Mouse (Mus musculus): ENCODE data around the gene Cyp2w1. TPM values are rescaled to one million over a fixed set of nuclear protein-coding genes. Genes with fewer than 3 reads are reported as not detected.

The Cyp2w1 gene
- total and polyA plus RNA-seq, 3 experiments = not detected

- no peaks in the 10 kb centered on the region for H3K4me1 ChIP-seq (ENCODE audit: control insufficient read depth in 1 of 2, insufficient read depth in 2 of 2, low read length in 2 of 2)
- H3K79me2 ChIP-seq (ENCODE audit: control insufficient read depth, insufficient read depth, low read length, poor library complexity) = no peaks in the 10 kb centered on the region
Measured at GRCm38 (mm10) chr5:139358653-139359052, 6.2 kb downstream of the Cyp2w1 start.

DNA sequence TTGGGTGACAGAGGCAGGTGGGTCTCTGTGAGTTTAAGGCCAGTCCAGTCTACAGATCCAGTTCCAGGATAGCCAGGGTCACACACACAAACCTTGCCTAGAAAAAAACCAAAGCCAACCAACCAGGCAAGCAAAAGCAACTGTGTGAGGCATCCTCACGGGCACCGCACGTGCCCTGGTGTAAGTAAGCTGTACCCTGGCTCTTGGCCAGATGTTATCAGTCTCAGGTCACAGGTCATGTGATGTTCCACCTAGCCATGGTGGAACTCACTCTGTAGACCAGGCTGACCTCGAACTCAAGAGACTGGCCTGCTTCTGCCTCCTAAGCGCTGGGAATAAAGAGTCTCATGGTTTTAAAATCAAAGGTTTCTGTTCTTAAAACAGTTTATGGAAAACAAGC lies 6.8 kb downstream of the Cyp2w1 start:
- Histone ChIP-seq H3K27ac (ENCODE audit: control insufficient read depth, low read depth, low read length) (no peak overlapping the region), H3K9ac (ENCODE audit: control insufficient read depth, low read depth, low read length, poor library complexity, severe bottlenecking) (no peak overlapping the region), H3K79me2 (ENCODE audit: control insufficient read depth, insufficient read depth, low read length, poor library complexity) (no peaks in the 10 kb centered on the region), H3K36me3 (ENCODE audit: control insufficient read depth in 1 of 2, insufficient read depth in 2 of 2, low read length in 2 of 2) (no peaks in the 10 kb centered on the region), H3K4me1 (ENCODE audit: control insufficient read depth in 1 of 2, insufficient read depth in 2 of 2, low read length in 2 of 2) (no peaks in the 10 kb centered on the region), H3K4me3 (ENCODE audit: control insufficient read depth in 1 of 2, insufficient read depth in 1 of 2, low read depth in 2 of 2, low read length in 2 of 2) (no peak overlapping the region), H3K9me3 (replicated peaks; ENCODE audit: insufficient read depth, low read length) (no peaks in the 10 kb centered on the region), H3K27me3 (ENCODE audit: control insufficient read depth in 1 of 2, insufficient read depth in 2 of 2, low read length in 2 of 2) (no peaks in the 10 kb centered on the region)
- TF ChIP-seq ETS1 (IDR thresholded peaks at IDR 0.05; ENCODE audit: low read depth, low read length) = no peak
- no peak for TF ChIP-seq MYB (IDR thresholded peaks at IDR 0.05; ENCODE audit: low read depth, low read length)
- no peak for TF ChIP-seq MEF2A (IDR thresholded peaks at IDR 0.05; ENCODE audit: extremely low read depth, insufficient replicate concordance, low read depth, low read length, poor library complexity, severe bottlenecking)
- no peak for TF ChIP-seq KAT2A (conservative IDR thresholded peaks at IDR 0.05; ENCODE audit: low read depth, low read length)
- no peak for TF ChIP-seq POLR2AphosphoS5 (IDR thresholded peaks at IDR 0.05; ENCODE audit: borderline replicate concordance, low read depth, low read length)
- no peak for TF ChIP-seq MAZ (IDR thresholded peaks at IDR 0.05; ENCODE audit: low read depth, low read length)
- no peak for TF ChIP-seq USF1 (IDR thresholded peaks at IDR 0.05; ENCODE audit: low read depth, low read length)
- TF ChIP-seq JUND (IDR thresholded peaks at IDR 0.05; ENCODE audit: low read depth, low read length) = no peak
- TF ChIP-seq MYC (IDR thresholded peaks at IDR 0.05; ENCODE audit: low read depth, low read length) = no peak
- no peak for TF ChIP-seq USF2 (IDR thresholded peaks at IDR 0.05; ENCODE audit: borderline replicate concordance in 1 of 2, insufficient read depth in 1 of 2, low read depth in 1 of 2, low read length in 2 of 2)
- no peak for TF ChIP-seq ZNF384 (IDR thresholded peaks at IDR 0.05; ENCODE audit: low read depth, low read length)
- no peak for TF ChIP-seq TCF12 (IDR thresholded peaks at IDR 0.05; ENCODE audit: low read depth, low read length)
- TF ChIP-seq ZKSCAN1 (IDR thresholded peaks at IDR 0.05; ENCODE audit: low read depth, low read length) = no peak
- no peak for TF ChIP-seq TAL1 (IDR thresholded peaks at IDR 0.05; ENCODE audit: low read length)
- TF ChIP-seq ZMIZ1 (IDR thresholded peaks at IDR 0.05; ENCODE audit: low read depth, low read length) = no peak
- no peak for TF ChIP-seq E2F4 (IDR thresholded peaks at IDR 0.05; ENCODE audit: borderline replicate concordance, low read depth, low read length)
- no peak for TF ChIP-seq MXI1 (IDR thresholded peaks at IDR 0.05; ENCODE audit: low read depth, low read length)
- no peak for DNase-seq (ENCODE audit: low read depth, low spot score)

More at GRCm38 (mm10) chr5:139358653-139359052, 6.2 kb downstream of the Cyp2w1 start:
- DNase-seq (ENCODE audit: low read depth, low spot score) = peak; percentile 53
- Histone ChIP-seq H3K4me3 (ENCODE audit: control insufficient read depth in 1 of 2, insufficient read depth in 1 of 2, low read depth in 2 of 2, low read length in 2 of 2) (no peak overlapping the region), H3K27ac (ENCODE audit: control insufficient read depth, low read depth, low read length) (no peak overlapping the region), H3K9ac (ENCODE audit: control insufficient read depth, low read depth, low read length, poor library complexity, severe bottlenecking) (no peak overlapping the region), H3K36me3 (ENCODE audit: control insufficient read depth in 1 of 2, insufficient read depth in 2 of 2, low read length in 2 of 2) (no peaks in the 10 kb centered on the region), H3K27me3 (ENCODE audit: control insufficient read depth in 1 of 2, insufficient read depth in 2 of 2, low read length in 2 of 2) (no peaks in the 10 kb centered on the region), H3K9me3 (replicated peaks; ENCODE audit: insufficient read depth, low read length) (no peaks in the 10 kb centered on the region)
- TF ChIP-seq ZC3H11A (IDR thresholded peaks at IDR 0.05; ENCODE audit: low read depth, low read length) (peak; percentile 5; the same call in 1 of the 2 replicates), CTCF (IDR thresholded peaks at IDR 0.05 in 2 of 3, conservative IDR thresholded peaks at IDR 0.05 in 1 of 3; ENCODE audit: control insufficient read depth in 1 of 3, insufficient read depth in 1 of 3, low read depth in 2 of 3, low read length in 3 of 3, poor library complexity in 1 of 3, severe bottlenecking in 1 of 3) (peak; percentile 48 to 71 (median 68)), MAZ (IDR thresholded peaks at IDR 0.05; ENCODE audit: low read depth, low read length) (no peak), HCFC1 (IDR thresholded peaks at IDR 0.05; ENCODE audit: low read depth, low read length) (no peak), USF1 (IDR thresholded peaks at IDR 0.05; ENCODE audit: low read depth, low read length) (no peak), MYC (IDR thresholded peaks at IDR 0.05; ENCODE audit: low read depth, low read length) (peak; percentile 31; the same call in 1 of the 2 replicates), RAD21 (IDR thresholded peaks at IDR 0.05; ENCODE audit: low read depth, low read length) (peak; percentile 32), SMC3 (IDR thresholded peaks at IDR 0.05; ENCODE audit: low read depth, low read length) (peak; percentile 67)

All from MEL (cell line).